Mouse (Mus musculus) 3134 (cell line): ENCODE results near the gene Kcnf1.
A peak's percentile ranks its signal among the peaks of the same experiment; 100 is the strongest.

ENCODE experiments used
- DNase-seq: peaks from one replicate; pipeline ENCODE4 v3.0.0-alpha.2; 2011; ENCODE audit warnings: low spot score; ENCODE audit not compliant: insufficient read length; ENCODE audit errors: extremely low read depth

Kcnf1 gene

GRCm38 (mm10) chr12:17176757-17177092 is at the start of gene Kcnf1:
TSS of gene Kcnf1 (minus strand) at chr12:17176888.
- DNase-seq, result peak; percentile 74

GRCm38 (mm10) chr12:17225012-17225411 is 48.3 kb upstream of the Kcnf1 start:
- no peak for DNase-seq

GRCm38 (mm10) chr12:17223050-17223449 is 46.4 kb upstream of the Kcnf1 start:
- DNase-seq, result no peak

- peak; percentile 22 for DNase-seq
Measured at GRCm38 (mm10) chr12:17221891-17222428, 45.3 kb upstream of the Kcnf1 start.

GRCm38 (mm10) chr12:17220631-17221030 is 43.9 kb upstream of the Kcnf1 start:
- DNase-seq, result peak; percentile 82

GRCm38 (mm10) chr12:17219107-17219506 is 42.4 kb upstream of the Kcnf1 start:
- DNase-seq, result no peak

GRCm38 (mm10) chr12:17218390-17218789 is 41.7 kb upstream of the Kcnf1 start:
- no peak for DNase-seq

GRCm38 (mm10) chr12:17215751-17216150 is 39.1 kb upstream of the Kcnf1 start:
- DNase-seq, result no peak

GRCm38 (mm10) chr12:17202492-17203322 is 26.0 kb upstream of the Kcnf1 start:
- no peak for DNase-seq

GRCm38 (mm10) chr12:17198621-17199020 is 21.9 kb upstream of the Kcnf1 start:
- no peak for DNase-seq

GRCm38 (mm10) chr12:17194140-17194539 is 17.5 kb upstream of the Kcnf1 start:
- DNase-seq, result no peak

GRCm38 (mm10) chr12:17193311-17193710 is 16.6 kb upstream of the Kcnf1 start:
- no peak for DNase-seq

GRCm38 (mm10) chr12:17192887-17193286 is 16.2 kb upstream of the Kcnf1 start:
- DNase-seq, result no peak

GRCm38 (mm10) chr12:17184303-17184775 is 7.7 kb upstream of the Kcnf1 start:
- DNase-seq, result peak; percentile 84

- DNase-seq, result no peak
Measured at GRCm38 (mm10) chr12:17183788-17184187, 7.1 kb upstream of the Kcnf1 start.

- DNase-seq, result no peak
Measured at GRCm38 (mm10) chr12:17176041-17176756, 489 bp downstream of the Kcnf1 start.

GRCm38 (mm10) chr12:17175531-17175951 is 1.1 kb downstream of the Kcnf1 start:
- DNase-seq, result peak; percentile 20

GRCm38 (mm10) chr12:17175124-17175523 is 1.6 kb downstream of the Kcnf1 start:
- DNase-seq, result no peak

- DNase-seq, result peak; percentile 17
Measured at GRCm38 (mm10) chr12:17174134-17174893, 2.4 kb downstream of the Kcnf1 start.

- no peak for DNase-seq
Measured at GRCm38 (mm10) chr12:17170406-17170805, 6.3 kb downstream of the Kcnf1 start.

- DNase-seq, result no peak
Measured at GRCm38 (mm10) chr12:17166116-17166515, 10.6 kb downstream of the Kcnf1 start.
